4 mouse cellular contexts compared by ENCODE assay signal in genomic region chr17:6662840-6663239, GRCm38 (mm10). TPM values are rescaled to one million over a fixed set of nuclear protein-coding genes. Genes with fewer than 3 reads are reported as not detected.
"Had no signal": no experiment of that assay in that cellular context is flagged by ENCODE, and none has a peak within 500 bp of the region (broad histone marks: within the 10 kb centered on the region; RNA-seq: fewer than 3 reads in every experiment).

No protein-coding gene starts in this region.

RNA-seq across cellular contexts. Expression of gene Sytl3, which starts 3.9 kb away (rescaled TPM):
- polyA plus RNA-seq: limb, embryonic 10.5 days; limb, embryonic 13.5 days; liver, embryonic 12.5 days; midbrain, embryonic 11.5 days had no signal
